Mouse (Mus musculus): ENCODE data around the gene Trip13. TPM values are rescaled to one million over a fixed set of nuclear protein-coding genes. Genes with fewer than 3 reads are reported as not detected.

The Trip13 gene
- polyA plus RNA-seq (2017; shearing (Covaris generic)) = 1 to 10 TPM; 6.4 to 7.6 TPM

GRCm38 (mm10) chr13:73937321-73938176 lies at the start of gene Trip13, which contains the start of gene Brd9:
TSS of gene Trip13 (minus strand) at chr13:73937784.
TSS of gene Brd9 (plus strand) at chr13:73937811.
- ATAC-seq = peak; percentile 88

- ATAC-seq = no peak
Observed at GRCm38 (mm10) chr13:73976935-73977334, 39.4 kb upstream of the Trip13 start.

- ATAC-seq = no peak
Observed at GRCm38 (mm10) chr13:73974523-73974922, 36.9 kb upstream of the Trip13 start.

GRCm38 (mm10) chr13:73970545-73971448 lies 33.2 kb upstream of the Trip13 start:
- peak; percentile 57 for ATAC-seq

- ATAC-seq = no peak
Observed at GRCm38 (mm10) chr13:73963551-73963950, 26.0 kb upstream of the Trip13 start, which contains the start of gene Zdhhc11. TSS of gene Zdhhc11 (plus strand) at chr13:73963851.

- ATAC-seq = no peak
Observed at GRCm38 (mm10) chr13:73961177-73961576, 23.6 kb upstream of the Trip13 start.

- no peak for ATAC-seq
Observed at GRCm38 (mm10) chr13:73960117-73960652, 22.6 kb upstream of the Trip13 start.

- ATAC-seq = no peak
Observed at GRCm38 (mm10) chr13:73955531-73955930, 17.9 kb upstream of the Trip13 start.

- ATAC-seq = no peak
Observed at GRCm38 (mm10) chr13:73954666-73955065, 17.1 kb upstream of the Trip13 start.

- no peak for ATAC-seq
Observed at GRCm38 (mm10) chr13:73953551-73954130, 16.1 kb upstream of the Trip13 start.

- no peak for ATAC-seq
Observed at GRCm38 (mm10) chr13:73944606-73945005, 7.0 kb upstream of the Trip13 start.

GRCm38 (mm10) chr13:73939101-73939500 lies 1.5 kb upstream of the Trip13 start:
- no peak for ATAC-seq

- peak; percentile 29 for ATAC-seq
Observed at GRCm38 (mm10) chr13:73938177-73938560, 585 bp upstream of the Trip13 start.

- ATAC-seq = no peak
Observed at GRCm38 (mm10) chr13:73936938-73937320, 655 bp downstream of the Trip13 start.

GRCm38 (mm10) chr13:73932201-73932600 lies 5.4 kb downstream of the Trip13 start:
- ATAC-seq = no peak

- no peak for ATAC-seq
Observed at GRCm38 (mm10) chr13:73913066-73913465, 24.5 kb downstream of the Trip13 start.

GRCm38 (mm10) chr13:73907683-73908412 lies 29.7 kb downstream of the Trip13 start:
- ATAC-seq = peak; percentile 88

- ATAC-seq = no peak
Observed at GRCm38 (mm10) chr13:73907136-73907535, 30.4 kb downstream of the Trip13 start.

GRCm38 (mm10) chr13:73897561-73897960 lies 40.0 kb downstream of the Trip13 start:
- no peak for ATAC-seq

- no peak for ATAC-seq
Observed at GRCm38 (mm10) chr13:73892493-73893178, 44.9 kb downstream of the Trip13 start.

GRCm38 (mm10) chr13:73887415-73887874 lies 50.1 kb downstream of the Trip13 start:
- ATAC-seq = no peak

All from activated CD4-positive, CD25-positive, alpha-beta regulatory T cell, adult 4 months (primary cell).